Mouse (Mus musculus): ENCODE data around the gene Brd1.
"Not testable (repeated sequence)": the region's sequence is repeated elsewhere in the genome, so short reads cannot be mapped to it uniquely, and the experiment has no call there.

Gene Brd1

DNA sequence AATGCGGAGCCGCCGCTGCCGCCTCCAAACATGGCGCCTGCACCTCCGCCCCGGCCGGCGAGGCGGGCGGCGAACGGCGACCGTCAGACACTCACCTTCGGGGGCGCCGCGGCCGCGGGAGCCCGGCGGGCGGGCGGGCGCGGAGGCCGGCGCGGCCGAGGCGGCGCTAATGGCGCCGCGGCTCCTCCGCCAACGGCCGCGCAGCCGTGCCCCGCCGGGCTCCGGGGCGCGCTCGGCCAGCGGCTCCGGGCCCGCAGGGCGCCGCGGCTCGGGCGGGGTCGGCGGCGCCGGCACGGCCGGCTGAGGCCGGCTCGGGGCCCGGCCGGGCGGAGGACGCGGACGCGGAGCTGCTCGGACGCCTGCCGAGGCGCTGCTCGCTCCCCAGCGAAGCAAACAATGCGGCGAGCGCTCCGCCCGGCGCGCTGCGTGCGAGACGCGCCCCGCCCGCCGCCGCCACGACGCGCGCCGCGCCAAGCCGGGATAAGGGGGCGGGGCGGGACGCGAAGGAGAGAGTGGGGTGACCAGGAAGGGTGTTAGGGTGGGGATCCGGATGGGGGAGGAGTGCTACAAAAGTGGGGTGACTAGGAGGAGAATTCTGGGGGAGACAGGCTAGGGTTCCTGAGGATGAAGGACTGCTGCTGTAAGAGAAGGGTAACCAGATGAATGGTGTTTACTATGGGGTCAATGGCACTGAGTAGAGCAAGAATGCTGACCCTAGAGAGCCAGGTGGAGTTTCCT, at the start of gene Brd1:
TSS of gene Brd1 (minus strand) at position 400 of the 738 bp plus-strand sequence.
- DNase-seq (ENCODE audit: low read depth, low spot score): peak; percentile 64

DNA sequence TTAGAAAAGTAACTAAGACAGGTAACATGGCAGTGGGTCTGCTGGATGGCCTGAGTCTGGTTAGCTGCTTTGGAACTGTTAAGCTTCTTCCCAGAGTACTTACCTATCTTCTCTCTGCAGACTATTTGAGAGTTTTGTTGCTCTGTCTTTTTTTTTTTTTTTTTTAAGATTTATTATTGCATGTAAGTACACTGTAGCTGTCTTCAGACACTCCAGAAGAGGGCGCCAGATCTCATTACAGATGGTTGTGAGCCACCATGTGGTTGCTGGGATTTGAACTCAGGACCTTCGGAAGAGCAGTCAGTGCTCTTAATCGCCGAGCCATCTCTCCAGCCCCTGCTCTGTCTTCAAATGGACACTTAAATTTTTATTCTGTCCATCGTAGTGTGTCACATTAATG, 40.6 kb upstream of the Brd1 start:
- DNase-seq (ENCODE audit: low read depth, low spot score): not testable (repeated sequence)

DNA sequence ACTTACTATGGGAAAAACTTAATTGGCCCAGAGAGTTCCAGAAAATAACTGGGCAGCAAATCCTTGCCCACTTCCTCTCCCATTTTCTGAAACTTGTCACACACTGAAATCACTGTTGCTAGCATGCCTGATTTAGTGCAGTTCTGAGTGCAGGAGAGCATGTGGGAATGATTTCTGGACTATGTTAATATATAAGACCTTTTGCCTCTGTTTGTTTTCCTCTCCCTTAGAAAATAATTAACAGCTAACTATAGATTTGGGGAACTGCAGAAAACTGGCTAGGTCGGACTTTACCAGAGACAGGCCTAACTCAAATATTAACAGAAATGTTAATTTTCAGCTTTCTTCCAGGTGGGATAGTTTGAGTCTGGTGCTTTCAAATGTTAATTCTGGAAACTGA, 34.5 kb upstream of the Brd1 start:
- DNase-seq (ENCODE audit: low read depth, low spot score): no peak

DNA sequence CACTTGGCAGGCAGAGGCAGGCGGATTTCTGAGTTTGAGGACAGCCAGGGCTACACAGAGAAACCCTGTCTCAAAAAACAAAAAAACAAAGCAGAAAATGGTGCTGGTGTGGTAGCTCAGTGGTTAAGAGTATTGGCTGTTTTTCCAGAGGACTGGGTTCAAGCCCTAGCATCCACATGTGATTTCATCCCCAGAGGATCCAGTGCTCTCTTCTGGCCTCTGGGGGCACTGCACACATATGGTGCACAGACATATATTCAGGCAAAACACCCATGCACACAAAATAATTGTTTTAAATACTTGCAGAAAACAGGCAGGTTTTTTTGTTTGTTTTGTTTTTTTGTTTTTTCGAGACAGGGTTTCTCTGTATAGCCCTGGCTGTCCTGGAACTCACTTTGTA, 32.1 kb upstream of the Brd1 start:
- peak; percentile 19 for DNase-seq (ENCODE audit: low read depth, low spot score)

DNA sequence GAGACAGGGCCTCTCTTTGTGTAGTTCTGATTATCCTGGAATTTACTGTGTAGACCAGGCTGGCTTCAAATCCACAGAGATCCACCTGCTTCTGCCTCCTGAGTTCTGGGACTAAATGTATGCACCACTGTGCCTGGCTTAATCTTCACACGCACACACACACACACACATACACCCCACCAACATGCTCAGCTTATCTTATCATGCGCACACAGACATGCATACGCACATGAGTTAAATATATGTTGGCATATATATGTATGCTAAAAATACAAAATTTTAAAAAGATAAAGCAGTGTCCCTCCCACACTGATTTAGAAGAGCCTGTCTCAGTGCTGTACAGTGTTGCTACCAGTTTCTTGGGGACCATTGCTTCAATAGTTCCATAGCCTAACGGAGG, 27.5 kb upstream of the Brd1 start:
- no peak for DNase-seq (ENCODE audit: low read depth, low spot score)

DNA sequence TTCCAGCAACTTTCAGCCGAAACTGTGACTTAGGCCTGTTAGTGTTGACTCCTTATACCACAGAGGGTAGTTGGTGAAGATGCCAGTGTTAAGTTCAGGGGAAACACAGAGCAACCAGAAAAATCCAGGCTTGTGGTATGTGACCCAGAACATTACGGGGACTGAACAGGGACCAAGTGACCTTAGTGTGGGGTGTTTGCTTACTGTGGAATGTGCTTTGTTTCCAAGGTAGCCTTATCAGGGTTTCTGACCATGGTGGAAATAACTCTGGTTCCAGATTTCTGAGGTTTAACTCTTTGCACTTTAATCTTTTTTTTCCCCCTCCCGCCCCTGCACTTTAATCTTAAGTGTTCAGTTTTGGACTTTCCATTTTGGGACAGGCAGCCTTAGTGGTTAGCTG, 24.0 kb upstream of the Brd1 start:
- no peak for DNase-seq (ENCODE audit: low read depth, low spot score)

DNA sequence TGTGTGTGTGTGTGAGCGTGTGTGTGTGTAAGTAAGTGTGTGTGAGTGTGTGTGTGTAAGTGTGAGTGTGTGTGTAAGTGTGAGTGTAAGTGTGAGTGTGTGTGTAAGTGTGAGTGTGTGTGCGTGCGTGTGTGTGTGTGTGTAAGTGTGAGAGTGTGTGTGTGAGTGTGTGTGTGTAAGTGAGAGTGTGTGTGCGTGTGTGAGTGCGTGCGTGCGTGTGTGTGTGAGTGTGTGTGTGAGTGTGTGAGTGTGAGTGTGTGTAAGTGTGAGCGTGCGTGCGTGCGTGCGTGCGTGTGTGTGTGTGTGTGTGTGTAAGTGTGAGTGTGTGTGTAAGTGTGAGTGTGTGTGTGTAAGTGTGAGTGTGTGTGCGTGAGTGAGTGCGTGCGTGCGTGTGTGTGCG, 21.7 kb upstream of the Brd1 start:
- DNase-seq (ENCODE audit: low read depth, low spot score): no peak

DNA sequence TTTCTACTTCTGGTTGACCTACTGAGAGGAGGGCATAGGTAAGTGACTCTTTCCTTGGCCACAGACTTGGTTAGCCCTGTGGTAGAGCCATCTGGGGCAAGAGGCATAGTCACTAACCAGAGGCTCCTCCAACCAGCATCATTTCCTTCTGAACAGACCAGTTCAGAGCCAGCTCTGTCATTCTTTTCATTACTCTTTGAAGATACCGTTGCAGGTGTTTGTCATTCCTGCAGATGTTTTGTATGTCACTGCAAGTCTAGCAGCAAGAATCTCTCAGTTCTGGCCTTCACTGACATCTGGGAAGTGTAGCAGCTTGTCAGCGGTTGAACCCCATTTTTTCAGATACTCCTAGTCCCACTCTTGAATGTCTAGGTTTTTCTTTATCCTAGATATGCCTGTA, 20.9 kb upstream of the Brd1 start:
- no peak for DNase-seq (ENCODE audit: low read depth, low spot score)

DNA sequence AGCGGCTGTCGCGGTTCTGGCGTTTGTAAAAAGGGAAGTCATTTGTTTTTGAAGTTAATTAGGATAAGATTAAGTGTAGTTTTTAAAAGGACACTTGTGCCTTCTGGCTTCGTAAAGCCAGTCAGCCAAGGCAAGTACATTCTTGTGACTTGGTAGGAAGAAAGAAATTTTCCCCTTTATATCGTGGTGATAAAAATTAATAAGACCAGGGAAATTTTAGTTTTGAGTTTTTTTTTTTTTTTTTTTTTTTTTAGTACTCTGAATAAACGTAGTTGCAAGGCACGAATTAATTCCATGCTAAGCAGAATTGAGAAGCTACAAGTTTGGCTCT, 18.3 kb upstream of the Brd1 start:
- no peak for DNase-seq (ENCODE audit: low read depth, low spot score)

DNA sequence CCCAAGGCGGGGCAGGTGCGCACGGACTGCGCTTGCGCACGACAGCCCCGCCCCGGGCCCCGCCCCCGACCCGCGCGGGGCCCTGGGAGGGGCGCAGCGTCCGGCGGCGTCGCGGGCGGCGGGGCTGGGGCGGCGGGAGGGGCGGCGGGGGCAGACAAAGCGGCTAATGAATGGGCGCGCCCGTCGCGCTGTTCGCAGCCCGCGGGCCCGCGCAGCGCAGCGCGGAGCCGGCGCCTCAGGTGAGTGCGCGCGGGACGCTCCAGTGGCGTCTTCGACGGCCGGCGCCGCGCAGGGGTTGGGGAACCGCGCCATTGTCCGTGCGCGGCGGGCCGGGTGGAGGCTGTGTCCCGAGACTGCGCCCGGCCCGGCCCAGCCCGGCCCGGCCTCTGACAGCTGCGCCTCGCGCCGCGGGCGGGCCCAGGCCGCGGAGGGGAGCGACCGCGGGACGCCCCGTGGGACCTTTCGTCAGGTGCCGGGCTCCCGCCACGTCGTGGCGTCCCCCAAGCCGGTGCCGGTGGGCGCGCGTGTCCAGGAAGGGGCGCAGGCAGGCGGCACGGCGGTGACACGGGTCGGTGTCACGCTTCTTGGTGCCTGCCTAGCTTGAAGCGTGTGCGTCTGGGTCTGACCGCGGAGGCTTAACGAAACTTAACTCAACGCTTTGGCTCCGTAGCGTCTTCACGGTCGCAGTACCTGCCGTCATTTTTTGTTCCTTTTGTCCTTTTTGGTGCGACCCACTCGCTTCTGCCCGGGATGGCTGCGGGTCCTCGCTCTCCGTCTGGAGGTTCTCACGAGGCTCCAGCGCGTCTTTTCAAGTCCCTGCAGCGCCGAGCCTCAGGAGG, 17.8 kb upstream of the Brd1 start, which contains the start of gene Zbed4:
TSS of gene Zbed4 (plus strand) at position 97 of the 839 bp plus-strand sequence.
- peak; percentile 42 for DNase-seq (ENCODE audit: low read depth, low spot score)

DNA sequence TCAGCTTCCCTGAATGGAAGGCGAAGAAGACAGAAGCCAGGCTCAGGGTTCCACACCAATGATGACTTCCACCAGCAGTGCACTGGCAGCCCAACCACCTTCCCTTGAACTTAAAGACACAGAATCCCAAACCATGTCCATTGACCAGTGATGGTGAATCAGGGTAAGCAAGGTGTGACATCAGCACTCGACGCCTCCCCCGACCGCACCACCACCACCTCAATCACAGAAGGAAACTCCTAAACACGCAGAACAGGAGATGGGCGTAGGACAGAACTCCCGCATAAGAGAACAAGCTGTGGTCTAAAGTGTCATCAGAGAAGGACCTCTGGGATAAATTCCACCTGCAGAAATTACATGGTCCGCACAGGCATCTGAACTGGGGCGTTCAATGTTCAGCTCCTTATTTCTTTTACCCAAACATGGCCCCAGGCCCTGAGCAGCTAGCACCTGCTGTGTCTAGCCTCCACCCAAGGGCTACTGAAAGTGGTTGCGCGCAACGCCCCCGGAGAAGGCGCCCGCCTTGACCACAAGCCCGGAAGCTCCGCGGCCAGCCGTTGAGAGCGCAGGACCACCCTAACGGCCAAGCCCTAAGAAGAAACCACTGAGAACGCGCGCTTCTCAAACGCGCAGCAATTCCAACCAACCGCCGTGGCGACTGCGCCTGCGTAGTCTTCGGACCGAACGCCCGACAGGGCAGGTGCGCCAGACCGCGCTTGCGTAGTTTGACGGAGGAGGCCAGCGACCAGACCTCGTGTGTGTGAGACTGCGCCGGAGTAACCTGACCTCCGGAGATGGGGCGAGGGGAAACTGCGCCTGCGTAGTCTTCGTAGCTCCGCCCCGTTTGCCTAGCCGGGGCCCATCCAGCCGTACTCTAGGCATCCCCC, 16.9 kb upstream of the Brd1 start:
- DNase-seq (ENCODE audit: low read depth, low spot score): peak; percentile 99

DNA sequence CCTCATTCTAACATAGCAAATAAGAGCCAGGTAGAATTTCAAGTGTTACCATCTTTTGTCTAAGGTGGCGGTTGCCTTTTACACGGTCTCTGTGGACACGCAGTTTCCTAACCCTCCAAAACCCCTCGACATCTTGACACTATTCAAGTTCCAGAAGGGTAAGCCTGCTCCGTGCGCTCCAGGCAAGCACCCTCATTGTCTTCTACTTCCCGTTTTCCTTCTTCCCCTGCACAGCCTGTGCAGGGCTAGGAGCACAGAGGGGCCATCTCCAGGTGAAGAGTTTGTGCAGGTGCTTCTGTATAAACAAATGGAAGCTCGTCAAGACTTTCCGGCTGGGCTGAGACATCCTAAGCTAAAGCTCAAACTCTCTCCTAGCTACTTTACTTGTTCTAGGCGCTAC, 16.0 kb upstream of the Brd1 start:
- no peak for DNase-seq (ENCODE audit: low read depth, low spot score)

DNA sequence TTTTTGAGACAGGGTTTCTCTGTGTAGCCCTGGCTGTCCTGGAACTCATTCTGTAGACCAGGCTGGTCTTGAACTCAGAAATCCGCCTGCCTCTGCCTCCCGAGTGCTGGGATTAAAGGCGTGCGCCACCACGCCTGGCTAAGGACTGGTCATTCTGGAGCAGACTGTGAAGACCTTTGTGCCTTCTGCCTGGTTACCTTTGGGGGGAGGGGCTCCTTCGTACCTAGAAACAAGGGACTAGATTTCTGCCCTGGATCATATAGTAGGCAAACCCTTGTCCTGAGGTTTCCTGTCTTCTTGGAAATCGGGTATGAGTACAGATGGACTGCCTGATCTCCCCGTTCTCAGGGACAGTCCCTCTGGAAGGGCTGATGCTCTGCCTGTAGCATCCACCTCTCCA, 15.6 kb upstream of the Brd1 start:
- not testable (repeated sequence) for DNase-seq (ENCODE audit: low read depth, low spot score)

DNA sequence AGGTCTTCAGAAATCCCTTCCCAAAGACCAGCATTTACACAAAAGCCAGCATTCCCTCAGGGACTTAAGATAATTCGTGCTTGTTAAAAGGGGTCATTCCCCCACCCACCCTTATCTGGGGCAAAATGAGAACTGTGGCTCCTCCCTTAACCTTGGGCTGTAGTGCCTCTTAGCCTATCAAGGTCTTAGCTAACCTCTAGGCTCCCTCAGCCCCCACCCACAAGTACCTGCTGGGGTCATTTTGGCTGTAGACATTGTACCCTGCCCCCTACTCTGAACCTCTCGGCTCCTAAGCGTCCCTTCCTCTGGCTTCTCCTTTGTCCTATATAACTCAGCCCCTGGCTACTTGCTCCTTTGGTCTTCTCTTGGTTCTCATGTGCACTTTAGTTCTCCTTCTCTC, 11.9 kb upstream of the Brd1 start:
- no peak for DNase-seq (ENCODE audit: low read depth, low spot score)

DNA sequence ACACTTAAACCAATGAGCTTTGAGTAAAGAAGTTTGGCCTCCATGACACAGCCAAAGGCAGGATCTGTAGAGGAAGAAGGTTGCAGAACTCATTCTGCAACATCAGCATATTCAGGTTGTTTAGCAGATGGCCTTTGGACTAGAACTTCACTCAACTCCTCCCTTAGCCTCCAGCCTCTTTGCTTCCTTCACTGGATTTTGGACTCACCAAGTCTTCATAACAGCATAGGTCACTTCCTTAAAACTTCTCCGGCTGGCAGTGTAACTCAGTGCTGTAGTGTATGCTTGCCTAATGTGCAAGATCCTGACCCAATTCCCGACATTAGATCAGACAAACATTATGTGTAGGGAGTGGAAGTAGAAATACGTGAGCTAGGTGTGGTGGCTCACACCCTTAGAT, 11.3 kb upstream of the Brd1 start:
- DNase-seq (ENCODE audit: low read depth, low spot score): no peak

DNA sequence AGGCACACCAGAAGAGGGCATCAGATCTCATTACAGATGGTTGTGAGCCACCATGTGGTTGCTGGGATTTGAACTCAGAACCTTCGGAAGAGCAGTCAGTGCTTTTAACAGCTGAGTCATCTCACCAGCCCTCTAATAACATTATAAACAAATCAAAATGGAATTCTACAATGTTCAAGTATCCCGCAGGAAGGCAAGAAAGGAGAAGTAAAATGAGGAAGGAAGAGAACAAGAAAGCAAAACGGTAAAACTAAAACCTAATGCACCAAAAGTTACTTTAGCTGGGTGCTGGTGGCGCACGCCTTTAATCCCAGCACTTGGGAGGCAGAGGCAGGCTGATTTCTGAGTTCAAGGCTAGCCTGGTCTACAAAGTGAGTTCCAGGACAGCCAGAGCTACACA, 9.3 kb upstream of the Brd1 start:
- DNase-seq (ENCODE audit: low read depth, low spot score): not testable (repeated sequence)

DNA sequence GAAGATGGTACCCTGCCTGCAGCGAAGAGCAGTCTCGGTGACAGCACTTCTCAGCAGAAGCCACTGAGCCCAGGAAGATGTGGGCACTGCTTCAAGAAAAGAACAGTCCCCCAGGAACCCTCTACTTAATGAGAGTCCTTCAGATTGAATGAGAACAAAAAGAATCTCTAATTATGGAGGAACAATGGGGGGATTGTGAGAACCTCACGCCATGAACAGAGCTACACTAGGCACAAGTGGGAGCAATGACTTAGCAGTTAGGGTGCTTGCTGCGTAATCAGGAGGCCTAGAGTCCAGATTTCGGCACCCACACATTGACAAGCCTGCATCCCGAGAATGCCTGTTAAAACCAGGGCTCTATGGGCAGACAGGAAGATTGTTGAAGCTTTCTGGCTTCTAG, 7.3 kb upstream of the Brd1 start:
- DNase-seq (ENCODE audit: low read depth, low spot score): no peak

DNA sequence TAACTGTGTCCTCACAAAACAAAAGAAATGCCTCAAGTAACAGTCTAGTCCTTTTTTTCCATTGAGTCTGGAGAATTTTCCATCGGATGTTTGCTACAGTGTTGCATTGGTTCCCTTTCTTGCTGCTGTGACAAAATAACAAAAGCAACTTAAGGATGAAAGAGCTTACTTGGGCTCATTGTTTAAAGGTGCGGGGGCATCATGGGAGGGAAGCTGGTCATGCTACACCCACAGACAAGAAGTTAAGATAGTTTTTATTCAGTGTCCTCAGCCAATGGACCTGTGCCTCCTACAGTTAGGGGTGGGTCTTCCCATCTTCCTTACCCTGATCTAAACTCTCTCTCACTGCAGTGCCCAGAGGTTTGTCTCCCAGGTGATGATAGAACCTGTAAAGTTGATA, 4.4 kb upstream of the Brd1 start:
- no peak for DNase-seq (ENCODE audit: low read depth, low spot score)

DNA sequence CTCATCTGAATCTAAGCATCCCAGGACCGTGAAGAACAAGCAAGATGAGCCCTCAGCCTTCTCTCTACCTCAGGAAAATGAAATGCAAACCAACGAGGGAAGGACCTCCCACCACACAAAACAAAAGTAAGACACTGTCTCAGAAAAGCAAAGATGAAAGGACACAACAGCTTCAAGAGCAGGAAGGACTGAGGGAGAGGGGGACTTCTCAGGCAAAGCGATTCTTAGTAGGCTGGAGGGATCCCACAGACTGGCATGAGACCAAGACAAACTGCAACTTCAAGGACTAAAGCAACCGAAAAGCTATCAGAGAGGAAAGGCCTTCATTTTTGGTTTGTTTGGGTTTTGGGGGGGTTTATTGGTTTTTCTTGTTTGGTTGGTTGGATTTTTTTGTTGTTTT, 2.1 kb upstream of the Brd1 start:
- no peak for DNase-seq (ENCODE audit: low read depth, low spot score)

DNA sequence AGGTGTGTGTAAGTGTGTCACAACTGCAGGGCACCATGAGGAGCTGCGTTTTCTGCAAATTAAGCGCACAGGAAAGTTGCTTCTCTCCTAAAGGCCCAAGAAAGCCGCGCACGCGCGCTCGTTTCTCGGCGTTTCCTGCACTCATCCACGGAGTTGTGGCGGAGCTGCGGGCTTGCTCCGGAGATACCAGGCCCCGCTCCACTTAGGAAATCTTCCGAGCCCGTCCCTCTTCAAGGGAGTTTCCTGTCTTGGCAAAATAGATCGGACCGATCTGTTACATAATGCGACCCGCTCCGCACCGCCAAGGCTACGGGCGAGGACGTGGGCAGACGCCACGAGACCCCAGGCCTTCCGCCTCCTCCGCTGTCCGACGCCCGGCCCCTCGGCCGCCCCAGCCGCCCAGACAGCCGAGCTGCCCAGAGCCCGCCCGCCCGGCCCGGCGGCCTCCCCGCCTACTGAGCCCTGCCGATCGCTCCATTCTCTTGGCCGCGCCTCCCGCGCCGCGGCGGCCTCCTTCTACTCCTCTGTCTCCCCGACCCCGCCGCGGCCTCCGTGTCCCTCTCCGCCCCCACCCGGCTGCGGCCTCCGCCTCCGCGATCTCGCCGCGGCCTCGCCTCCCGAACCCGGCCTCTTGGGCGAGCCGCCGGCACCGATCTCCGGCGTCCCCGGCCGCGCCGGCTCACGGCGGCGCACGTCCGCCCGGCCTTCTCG, 837 bp downstream of the Brd1 start:
- DNase-seq (ENCODE audit: low read depth, low spot score): peak; percentile 63

DNA sequence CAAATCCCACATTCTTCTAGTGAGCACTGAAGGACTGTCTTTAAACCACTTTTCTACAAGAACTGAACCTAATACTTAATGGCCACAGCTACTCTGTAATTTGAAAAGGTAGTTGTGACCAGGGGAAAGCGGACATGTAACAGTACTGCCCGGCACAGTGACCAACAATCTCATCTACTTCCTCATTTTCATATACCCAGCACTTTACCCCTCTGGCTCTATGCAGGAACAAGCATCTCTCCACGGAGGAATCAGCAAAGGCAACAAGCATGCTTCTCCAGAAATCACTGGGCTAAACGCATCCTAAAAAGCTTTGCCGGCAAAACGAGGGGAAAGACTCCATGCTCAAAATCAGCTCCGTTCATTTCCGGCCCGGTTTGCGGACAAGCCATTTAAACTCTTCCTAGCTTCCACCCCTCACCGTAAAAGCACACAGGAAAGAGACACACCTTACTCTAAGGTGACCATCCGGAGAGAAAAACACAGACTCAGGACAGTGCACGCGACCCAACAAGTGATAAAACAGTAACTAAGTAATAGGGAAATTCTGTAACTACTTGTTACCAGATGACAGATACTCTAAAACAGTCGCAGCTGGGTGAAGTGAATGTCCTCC, 1.5 kb downstream of the Brd1 start:
- DNase-seq (ENCODE audit: low read depth, low spot score): peak; percentile 20

Measured in 3T3-L1 (cell line).